Mouse (Mus musculus): Measurements from ENCODE around the gene Rad9a.

DNA sequence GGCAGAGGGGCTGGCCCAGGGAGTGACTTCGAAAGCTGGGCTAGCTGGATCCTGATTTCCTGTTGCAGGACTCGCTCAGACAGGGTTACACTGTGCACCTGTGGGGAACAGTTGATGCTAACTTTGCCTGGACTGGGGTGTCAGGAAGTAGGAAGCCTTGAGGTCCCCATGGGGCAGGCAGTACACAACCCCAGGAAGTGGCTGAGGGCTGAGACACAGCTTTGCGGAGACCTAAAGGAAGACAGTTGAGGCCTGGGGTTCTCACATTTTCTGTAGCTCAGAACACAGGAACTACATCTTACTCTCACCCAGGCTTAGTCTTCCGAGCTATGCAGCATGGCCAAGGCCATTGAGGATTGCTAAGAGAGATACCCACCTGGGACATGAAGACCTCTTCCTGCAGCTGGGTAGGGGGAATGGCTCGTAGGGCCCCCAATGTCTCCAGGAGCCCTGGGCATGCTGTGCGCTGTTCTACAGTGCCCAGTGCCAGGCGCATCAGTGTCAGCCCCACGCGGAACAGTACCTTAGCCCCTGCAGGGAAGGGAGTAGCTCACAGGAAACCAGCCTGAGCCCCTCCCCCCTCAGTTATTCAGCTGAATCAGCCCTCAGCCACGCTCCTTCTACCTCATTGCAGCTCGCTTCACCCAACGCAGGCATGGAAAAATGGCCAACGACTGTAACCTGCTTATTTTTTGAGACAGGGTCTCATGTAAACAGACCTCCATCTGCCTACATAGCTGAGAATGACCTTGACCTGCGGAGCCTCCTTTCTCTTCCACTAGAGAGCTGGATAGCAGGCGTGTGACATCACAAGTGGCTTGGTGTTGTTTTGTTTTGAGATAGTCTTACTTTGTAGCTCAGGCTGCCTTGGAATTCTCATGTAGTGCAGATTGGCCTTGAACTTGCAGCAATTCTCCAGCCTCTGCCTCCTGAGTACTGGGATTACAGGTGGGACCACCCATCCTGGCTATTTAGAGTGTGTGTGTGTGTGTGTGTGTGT, 16.2 kb downstream of the Rad9a start:
- TF ChIP-seq CTCF (IDR thresholded peaks at IDR 0.05; ENCODE audit: low read depth) (no peak), EP300 (IDR thresholded peaks at IDR 0.05; ENCODE audit: low read depth) (no peak)
